Mouse (Mus musculus): Measurements from ENCODE around the gene Tom1l2.

DNA sequence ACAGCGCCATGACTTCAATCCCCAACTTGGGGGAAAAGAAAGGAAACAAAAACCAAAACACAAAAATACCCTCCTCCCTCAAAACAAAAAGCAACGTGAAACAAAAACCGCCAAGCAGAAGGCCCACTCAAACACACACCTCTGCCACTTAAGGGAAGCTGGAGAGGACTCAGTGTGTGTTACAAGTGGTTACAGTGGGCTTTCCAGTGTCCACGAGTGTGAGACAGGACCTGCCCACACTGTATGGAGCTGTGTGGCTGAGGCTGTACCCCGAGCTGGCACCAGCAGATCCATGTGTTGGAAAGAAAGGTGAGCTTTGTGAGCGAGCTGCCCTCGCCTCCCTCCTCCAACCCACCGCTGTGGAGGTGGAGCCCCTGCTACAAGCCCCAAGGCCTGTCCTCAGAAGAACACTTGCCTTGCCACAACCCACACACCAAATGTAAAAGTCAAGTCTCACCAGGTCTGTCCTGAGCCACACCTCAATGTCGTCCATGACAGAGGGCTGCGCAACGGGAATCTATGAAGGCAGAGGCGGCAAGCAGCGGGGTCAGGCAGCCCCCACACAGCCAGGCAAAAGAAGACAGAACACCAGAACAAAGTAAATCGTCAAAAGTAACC lies 120.2 kb downstream of the Tom1l2 start:
- no peak for TF ChIP-seq GATA1 (IDR thresholded peaks at IDR 0.05; ENCODE audit: low read length)
- no peak for TF ChIP-seq TAL1 (IDR thresholded peaks at IDR 0.05; ENCODE audit: low read length)
